Mouse (Mus musculus) neural tube, embryonic 10.5 days (tissue): ENCODE measurements at regions not wholly inside any gene's neighbourhood (a gene's known extent, or its start where the extent isn't known, plus 50 kb on each side); places are given as distances from the start of the nearest gene placed in this dataset.

Experiments
- DNase-seq: peaks from one replicate; pipeline ENCODE4 v3.0.0-alpha.2; 2017; ENCODE audit warnings: low spot score; ENCODE audit errors: extremely low spot score

DNA sequence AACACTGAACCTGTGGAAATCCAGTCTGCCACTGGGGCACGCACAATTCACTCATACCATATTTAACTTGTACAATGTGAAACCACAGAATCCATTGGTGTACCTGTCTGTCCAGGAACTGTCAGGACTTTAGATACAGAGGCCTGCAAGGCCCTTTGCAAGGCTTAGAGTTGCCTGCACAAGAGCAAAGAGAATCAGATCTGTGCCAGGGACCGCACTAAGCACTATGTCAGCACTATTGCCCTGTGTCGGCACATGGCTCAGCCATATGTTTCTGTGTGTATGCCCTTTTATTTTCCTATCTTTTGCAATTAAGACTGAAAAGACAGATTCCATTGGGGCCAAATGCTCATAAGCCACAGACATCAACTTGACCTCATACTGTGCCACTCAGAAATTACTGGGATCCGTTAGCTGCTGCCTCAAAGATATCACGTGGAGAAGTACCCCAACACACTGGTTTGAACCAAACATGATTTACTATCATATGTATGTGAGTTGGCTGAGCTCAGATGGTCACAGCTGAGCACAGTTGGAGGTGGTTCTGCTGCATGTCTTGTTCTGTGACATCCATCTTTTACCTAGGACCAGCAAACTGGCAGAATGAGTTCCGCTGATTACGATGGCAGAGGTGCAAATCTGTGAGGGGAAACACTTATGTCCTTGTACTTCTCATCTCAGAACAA lies 181.7 kb upstream of the Prkcq start:
- no peak for DNase-seq

DNA sequence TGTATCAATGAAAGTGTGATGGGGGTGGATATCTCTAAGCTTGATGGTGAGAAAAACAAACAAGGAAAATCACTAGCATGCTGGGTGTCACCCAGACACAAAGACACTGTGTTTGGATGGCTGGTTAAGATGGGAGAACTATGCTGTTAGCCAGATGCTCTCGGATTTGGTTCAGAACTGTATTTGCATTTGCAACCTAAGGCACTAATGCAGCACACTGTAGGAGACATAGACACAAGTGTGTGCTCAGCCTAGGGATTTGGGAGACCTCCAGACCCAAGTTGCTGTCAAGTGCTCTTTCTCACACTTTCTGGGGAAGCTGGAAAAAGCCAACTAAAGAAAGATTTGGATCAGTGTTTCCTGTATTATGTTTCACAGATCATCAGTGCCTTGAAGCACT lies 173.1 kb upstream of the Prkcq start:
- no peak for DNase-seq

DNA sequence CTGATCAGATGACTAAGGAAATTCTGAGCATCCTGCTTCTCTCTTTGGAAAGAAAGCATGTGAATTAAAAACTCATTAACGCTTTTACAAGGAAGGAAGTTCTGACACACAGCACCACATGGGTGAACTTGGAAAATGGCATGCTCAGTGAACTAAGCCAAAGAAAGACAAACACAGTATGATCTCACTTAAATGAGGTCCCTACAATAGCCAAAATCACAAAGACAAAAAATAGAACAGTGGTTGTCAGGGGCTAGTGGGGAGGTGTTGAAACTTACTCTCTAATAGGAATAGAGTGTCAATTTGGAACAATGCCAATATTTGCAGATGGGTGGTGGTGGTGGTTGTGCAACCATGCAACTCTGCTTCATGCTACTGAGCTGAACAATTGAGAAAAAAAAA lies 172.7 kb upstream of the Prkcq start:
- no peak for DNase-seq

DNA sequence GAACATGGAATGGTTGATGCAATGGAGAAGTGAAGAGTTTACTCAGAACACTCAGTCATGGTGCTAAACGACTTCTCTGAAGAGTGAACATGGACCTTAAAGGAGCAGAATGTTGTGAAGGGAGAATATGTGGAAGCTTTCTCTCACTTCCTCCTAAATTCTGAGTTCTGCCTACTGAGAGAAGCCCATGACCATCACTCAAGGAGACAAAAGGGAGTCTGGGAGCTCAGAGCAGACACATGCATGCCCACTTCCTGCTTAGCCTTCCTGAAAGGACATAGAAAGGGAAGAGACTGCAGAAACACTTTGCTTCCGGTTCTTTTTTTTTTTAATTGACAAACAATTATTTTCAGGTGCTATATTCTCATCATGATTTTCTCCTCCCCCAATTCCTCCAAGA lies 166.1 kb upstream of the Prkcq start:
- DNase-seq = no peak

DNA sequence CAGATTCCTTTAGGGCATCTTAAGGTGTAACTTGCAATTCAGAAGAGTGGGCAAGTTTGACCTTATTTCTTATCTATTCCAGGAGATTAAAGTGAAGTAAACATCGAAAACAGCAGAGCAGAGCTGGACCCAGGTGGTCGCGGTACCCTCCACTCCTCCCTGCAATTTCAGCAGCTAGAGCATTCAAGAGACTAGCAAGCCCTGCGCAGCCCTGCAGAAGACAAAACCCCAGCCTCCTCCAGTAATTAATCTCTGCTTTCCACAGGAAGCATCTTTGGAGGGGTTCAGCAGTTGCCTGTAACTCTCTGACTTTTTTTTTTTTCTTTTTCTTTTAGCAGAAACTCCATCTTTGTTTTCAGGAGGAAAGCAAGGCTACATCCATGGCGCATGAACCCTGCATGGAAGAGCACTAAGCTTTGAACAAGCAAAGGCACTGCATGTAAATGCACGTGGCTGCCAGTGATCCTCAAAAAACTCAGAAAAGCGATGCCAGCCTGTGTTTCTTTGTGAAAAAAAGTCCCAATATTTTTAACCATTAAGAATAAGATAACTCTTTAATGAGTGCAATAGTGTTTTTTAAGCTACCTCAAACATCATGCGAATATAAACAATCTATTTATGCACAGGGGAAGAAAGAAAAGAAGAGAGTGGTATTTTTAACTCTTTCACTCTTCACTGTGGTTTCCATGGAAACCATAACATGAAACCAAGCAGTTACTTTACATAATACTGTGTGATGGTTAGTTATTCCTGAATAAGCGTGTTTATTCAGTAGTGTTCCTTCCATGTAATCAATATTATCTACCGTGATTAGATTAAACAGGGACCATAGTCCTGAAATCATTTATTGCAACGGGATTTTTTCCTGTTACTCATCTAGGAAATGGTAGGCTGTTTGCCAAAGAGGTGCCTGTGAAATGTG lies 160.6 kb upstream of the Prkcq start:
- DNase-seq = no peak

DNA sequence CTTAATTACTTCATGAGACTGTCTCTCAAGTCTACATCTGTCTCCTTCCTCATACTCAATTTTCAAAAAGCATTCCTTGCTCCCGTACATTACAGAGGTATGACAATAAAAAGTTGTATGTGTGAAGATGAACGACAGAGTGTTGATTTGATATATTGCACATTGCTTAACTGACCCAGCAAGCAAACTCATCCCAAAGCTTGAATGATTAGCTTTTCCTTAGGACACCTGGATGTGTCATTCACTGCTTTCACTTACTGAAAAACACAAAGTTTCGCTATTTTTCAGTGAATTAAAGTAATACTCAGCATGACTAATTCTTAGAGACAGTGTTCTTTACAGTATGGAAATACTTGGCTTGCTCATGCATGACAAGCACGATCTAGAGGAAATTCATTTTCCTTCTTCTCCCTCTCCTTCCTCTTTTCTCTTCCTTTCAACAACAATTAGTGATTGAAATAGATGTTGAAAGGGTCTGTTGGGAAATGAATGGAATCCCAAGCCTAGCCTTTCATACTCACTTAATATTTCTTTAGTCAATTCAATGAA lies 159.5 kb upstream of the Prkcq start:
- DNase-seq = no peak

DNA sequence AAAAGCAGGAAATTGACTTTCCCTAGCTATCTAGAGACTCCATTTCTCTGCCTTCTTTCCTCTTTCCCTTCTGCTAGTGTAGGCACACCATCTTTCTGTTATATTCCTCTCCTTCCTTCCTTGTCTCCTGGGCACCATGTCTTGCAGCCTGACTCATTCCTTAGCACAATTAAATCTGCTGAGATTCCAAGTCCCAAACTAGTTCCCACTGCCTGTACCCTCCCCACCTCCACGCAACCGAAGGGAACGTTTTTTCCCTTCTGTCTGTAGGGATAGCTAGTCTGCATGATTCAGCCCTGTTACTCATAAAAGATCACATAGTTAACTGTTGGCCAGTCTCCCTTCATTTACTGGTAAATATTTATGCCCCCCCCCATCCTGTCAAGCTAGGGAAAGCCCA lies 158.8 kb upstream of the Prkcq start:
- DNase-seq = no peak

DNA sequence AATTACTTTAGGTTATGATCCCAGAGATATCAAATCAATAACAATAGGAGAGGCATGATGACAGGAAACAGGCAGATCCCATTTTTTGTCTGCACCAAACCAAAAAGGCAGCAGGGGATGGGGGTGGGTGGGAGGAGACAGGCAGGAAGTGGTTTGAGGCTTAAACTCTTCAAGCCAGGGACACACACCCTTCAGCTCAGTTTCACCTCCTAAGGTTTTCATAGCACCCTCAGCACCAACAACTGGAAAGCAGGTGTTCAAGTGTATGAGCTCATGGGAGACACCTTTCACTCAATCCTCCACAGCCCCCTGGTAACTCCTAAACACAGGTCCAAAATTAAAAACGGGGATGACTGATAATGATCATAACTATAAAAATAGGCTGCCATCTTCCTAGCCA lies 155.5 kb upstream of the Prkcq start:
- DNase-seq = no peak

DNA sequence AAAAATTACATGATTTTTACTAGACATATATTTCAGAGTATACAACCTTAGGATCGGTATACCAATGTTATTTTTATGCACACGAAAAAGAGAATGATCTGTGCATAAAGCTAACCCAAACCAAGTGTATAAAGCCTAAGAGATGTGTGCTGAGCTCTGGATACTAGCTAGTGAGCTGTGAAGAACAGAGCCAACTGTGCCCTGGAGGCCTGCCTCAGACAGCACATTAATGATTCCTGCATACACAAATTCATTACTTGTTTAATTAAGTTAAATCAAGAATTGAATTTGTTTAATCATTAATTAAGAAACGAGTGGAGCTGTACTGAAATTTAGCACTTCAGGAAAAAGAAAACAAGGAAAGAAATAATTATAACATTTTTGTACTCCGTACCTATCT lies 139.0 kb upstream of the Prkcq start:
- no peak for DNase-seq

DNA sequence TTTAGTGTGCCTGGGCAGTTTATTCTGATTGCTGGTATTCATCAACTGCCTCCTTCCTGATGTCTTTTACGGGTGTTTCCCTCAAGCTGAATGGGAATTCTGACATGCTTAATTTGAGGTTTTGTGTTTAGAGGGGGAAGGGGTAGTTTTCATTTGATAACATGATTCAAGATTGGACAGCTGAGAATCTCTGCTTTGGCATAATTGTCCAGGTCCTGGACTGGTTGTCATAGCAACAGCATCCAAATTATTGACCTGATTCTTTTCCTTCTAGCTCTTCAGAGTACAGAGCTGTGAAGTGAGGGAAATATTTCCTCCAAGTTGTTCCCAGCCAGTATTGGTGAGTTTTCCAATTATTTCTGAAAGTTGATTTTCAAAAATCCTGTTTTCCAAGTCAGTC lies 137.7 kb upstream of the Prkcq start:
- DNase-seq = no peak

DNA sequence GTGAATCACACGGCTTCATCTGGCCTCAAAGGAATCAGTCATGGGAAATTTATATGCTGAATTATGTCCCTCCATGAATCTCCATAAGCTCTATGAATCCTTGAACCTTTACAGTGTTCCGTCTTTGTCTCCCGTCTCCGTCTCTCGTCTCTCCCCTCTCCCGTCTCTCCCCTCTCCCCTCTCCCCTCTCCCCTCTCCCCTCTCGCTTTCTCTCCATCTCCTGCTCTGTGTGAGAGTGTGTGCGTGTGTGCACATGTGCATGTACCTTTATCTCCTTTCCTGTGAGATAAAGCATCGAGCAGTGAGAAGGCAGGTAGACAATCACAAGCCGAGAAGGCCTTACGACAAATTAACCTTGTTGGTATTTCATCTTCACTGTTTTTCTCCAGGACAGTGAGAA lies 134.6 kb upstream of the Prkcq start:
- DNase-seq = no peak

DNA sequence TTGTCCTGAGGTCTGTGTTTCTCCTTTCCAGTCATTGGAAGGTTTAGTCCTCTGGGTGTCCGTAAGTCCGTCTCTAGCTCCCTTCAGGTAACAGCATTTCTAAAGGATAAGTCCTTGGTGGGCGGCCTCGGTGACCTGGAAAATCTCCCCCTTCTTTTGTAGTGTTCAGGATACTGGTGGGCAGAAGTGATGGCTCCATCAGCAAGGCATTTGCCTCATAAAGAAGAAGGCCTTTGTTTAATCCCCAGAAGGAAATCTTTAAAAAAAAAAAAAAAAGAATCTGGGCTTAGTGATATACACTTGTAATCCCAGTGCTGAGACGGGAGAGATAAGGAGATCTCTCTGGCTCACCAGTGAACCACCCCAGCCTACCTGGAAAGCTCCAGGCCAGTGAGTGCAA lies 133.5 kb upstream of the Prkcq start:
- no peak for DNase-seq

DNA sequence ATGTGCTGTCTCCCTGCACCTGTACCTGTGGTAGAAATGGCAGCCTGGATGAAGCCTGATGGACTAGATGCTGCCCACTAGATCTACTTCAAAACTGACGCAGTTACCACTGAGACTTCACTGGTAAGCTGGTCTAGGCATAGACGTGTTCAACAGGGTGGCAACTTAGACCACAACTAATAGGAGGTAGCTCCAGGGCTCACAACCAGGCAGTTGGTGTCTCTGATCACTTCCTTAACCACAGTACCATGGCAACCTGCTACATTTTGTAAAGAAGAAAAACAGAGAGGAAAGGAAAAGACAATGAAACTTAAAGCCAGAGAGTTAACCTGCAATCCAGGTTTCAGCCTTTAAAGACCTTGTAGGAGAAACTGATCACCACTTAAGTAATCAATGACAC lies 131.9 kb upstream of the Prkcq start:
- no peak for DNase-seq

DNA sequence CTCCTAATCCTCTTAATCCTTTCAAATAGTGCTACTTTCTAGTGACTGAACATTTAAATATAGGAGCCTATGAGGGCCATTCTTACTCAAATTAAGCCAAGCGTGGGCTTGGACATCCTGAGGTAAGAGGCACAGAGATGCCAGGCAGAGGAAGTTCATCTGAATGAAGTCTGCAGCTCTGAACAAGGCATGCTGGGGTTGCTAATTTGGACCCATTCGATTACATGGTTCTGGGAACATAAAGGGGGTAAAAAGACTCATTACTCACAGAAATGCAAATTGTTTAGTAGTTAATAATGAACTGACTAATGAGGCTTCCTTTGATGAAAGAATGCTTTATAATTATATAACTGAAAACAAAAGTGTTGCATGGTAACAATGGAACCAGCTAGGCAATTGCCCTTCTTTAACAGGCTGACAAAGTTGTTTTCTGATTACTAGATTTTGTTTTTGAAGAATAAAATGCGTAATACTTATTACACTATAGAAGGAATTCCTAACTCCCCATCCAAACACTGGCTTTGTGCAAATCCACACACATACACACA lies 127.1 kb upstream of the Prkcq start:
- no peak for DNase-seq

DNA sequence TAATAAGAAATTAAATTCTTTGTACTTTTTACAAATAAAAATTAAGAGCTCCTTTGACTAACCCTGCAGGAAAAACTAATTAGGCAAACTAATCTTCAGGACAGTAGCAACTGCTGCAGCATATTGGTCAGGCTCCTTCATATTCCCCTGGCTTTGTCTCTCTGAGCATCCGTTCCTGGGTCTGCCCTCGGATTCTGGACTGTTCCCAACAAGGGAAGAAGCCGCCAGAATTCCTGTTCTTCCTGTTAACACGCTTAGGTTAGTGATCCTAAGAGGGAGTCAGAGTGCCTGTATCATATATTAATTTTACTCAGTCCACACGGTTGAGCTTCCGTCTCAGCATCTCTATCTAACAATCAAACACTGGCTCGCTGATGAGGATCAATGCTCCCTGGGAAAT lies 120.3 kb upstream of the Prkcq start:
- DNase-seq = no peak

DNA sequence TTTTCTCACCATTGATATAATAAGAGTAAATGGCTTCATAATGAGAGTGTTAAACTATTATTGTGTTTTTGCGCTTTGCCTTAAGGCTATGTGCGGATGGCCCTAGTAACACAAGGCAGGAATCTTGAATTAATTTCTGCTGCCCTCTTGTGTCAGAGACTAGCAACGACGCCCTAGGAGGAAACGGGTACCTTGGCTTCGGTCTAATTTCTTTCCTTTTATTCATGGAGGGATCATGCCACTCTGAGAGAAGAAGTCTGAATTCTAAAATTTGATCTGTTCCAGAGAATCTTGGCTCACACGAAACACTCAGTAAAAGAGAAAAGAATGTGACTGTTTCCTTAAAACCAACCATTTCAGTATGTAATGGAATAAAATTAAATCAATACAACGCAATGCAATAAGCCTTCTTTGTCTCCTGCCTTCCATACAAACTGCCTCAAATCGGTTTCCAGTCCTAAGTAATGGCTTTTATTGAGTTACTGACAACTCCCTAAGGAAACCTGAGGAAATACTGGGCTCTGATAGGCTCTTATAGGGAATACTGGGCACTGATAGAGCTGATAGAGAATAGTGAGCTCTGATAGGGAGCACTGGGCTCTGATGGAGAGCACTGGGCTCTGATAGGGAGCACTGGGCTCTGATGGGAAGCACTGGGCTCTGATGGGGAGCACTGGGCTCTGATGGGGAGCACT lies 112.0 kb upstream of the Prkcq start:
- DNase-seq = peak; percentile 33

DNA sequence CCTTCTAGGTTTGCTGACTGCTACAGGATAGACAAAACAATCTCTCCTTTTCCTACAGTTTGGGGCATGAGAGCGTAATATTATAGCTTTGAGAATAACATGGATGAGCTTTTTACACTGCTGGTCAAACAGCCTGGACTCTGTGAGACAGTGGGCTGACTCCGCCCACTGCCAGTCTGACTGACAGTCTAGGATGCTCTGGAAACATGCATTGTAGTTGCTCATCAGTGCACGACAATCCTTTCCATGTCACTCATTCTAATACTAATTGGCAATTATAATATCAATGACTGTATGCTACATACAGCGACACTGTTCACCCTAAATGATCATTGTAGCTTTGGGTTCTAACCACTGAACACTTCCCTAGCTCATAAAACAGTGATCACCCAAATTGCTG lies 104.5 kb upstream of the Prkcq start:
- DNase-seq = no peak

DNA sequence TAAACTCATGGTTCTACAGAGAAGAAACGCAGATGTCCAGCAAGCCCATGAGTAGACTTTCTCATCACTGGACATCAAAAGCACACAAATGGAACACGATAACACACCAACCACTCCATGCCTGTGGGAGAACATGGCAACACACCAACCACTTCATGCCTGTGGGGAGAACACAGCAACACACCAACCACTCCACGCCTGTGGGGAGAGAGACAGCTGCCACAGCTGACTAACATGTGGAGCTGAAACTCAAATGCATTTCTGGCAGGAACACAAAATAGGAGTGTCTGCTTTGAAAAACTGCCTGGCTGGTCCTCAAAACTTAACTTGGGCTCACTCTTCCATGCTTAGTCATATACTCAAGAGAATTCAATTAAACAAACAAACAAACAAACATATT lies 88.4 kb upstream of the Prkcq start:
- no peak for DNase-seq

DNA sequence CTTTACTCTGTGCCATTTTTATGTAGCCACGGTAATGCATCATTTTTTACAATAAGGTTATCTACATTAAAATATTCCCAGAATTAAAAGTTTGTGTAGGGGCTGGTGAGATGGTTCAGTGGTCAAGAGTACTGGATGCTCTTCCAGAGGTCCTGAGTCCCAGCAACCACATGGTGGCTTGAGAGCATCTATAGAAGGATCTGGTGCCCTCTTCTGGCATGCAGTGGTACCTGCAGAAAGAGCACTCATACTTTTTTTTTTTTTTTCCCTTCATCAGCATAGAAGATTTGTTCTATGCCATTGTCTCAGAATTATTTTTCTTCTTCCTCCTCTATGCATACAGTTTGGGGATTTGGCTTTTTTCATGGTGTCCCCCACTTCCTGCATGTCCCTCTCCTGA lies 84.9 kb upstream of the Prkcq start:
- DNase-seq = no peak

DNA sequence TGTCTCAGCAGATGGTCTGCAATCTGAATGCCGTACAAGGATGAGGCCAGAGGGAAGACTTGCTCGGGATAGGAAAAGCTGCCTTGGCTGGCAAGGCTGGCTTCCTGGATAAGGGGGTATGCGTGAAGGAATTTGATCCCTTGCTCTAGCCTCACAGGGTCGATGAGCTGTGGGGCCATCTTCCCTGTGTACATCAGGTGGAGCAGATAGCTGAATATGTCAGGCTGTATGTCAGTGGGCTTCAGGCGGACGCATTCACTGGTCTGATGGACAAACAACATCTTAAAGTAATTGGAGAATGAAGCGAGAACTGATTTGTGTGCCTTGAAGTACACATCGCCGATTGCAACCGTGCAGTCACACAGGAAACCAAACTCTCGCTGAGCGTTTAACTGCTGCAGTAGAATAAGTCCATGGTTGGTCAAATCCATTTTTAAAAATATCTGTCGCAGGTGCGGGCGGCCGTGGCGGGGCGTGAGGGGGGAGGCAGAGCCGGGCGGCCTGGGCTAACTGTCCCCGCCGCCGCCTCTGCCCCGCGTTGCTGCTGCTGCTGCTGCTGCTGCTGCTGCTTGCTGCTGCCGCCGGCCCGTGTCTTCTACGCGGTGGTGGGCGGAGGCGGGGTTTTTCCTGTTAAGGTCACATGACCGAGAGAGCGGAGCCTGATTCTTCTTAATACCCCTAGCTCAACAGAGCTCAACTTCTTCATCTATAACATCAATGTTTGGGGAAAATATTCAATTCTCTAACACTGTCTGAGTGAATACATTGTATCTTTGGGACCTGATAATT lies 71.9 kb upstream of the Prkcq start:
- peak; percentile 26 for DNase-seq

DNA sequence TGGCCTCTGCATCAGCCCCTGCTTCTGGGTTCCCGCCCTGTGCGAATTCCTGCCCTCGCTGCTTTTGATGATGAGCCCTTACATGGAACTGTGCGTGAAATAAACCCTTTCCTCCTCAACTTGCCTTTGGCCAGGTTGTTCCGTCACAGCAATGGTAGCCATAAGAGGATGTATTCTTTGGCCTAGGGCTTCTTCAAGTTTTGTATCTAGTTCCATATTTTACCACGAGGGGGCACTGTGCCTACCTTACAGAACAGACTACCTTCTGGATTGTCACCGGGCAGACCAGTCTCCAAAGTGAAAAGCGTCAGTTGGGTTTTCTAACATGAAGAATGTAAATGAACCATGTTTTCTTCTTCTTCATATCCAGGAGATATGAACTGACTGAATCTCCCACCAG lies 58.7 kb upstream of the Prkcq start:
- DNase-seq = peak; percentile 35
